Mouse (Mus musculus) C2C12 (cell line): Measurements from ENCODE around the gene Abr. TPM values are rescaled to one million over a fixed set of nuclear protein-coding genes. Genes with fewer than 3 reads are reported as not detected.
A peak's percentile ranks its signal among the peaks of the same experiment; 100 is the strongest.

ENCODE experiments used
- H3K27me3 ChIP-seq: one replicate; pipeline ENCODE4 v1.6.1; 2011; ENCODE audit not compliant: control insufficient read depth, insufficient read depth, insufficient read length
- H3K36me3 ChIP-seq: one replicate; pipeline ENCODE4 v1.6.1; 2011; ENCODE audit not compliant: control insufficient read depth, insufficient read depth
- H3K4me3 ChIP-seq: one replicate; pipeline ENCODE4 v1.5.1; 2011; ENCODE audit warnings: mild to moderate bottlenecking, control low read depth; ENCODE audit not compliant: poor library complexity, insufficient read depth, severe bottlenecking
- H3K79me2 ChIP-seq: one replicate; pipeline ENCODE4 v1.6.1; 2011; ENCODE audit not compliant: control insufficient read depth, insufficient read depth
- H3K79me3 ChIP-seq: one replicate; pipeline ENCODE4 v1.6.1; 2011; ENCODE audit warnings: low read depth, control low read depth
- H3ac ChIP-seq: one replicate; pipeline ENCODE3; 2011; ENCODE audit warnings: low read depth; ENCODE audit not compliant: control insufficient read depth, insufficient read length
- CEBPB ChIP-seq: IDR thresholded peaks from one replicate; pipeline ENCODE4 v1.6.1; 2011; ENCODE audit warnings: low read depth, mild to moderate bottlenecking, control low read depth, moderate library complexity
- CTCF ChIP-seq: IDR thresholded peaks from one replicate; pipeline ENCODE4 v1.5.1; 2011; ENCODE audit not compliant: control insufficient read depth, insufficient read depth, insufficient read length
- FOSL1 ChIP-seq: IDR thresholded peaks from one replicate; pipeline ENCODE4 v1.8.0; 2011; ENCODE audit warnings: mild to moderate bottlenecking, low read length; ENCODE audit not compliant: poor library complexity, insufficient read depth, severe bottlenecking
- MAX ChIP-seq: IDR thresholded peaks from one replicate; pipeline ENCODE4 v1.6.1; 2011; ENCODE audit warnings: mild to moderate bottlenecking, control low read depth
- MYOD1 ChIP-seq: IDR thresholded peaks from one replicate; pipeline ENCODE4 v1.6.1; 2011; ENCODE audit warnings: low read depth; ENCODE audit not compliant: control insufficient read depth, insufficient read length
- MYOG ChIP-seq: IDR thresholded peaks from one replicate; pipeline ENCODE4 v1.6.1; 2011; ENCODE audit not compliant: control insufficient read depth, insufficient read length; ENCODE audit errors: extremely low read depth
- USF1 ChIP-seq: IDR thresholded peaks from one replicate; pipeline ENCODE4 v1.6.1; 2011; ENCODE audit warnings: low read depth, mild to moderate bottlenecking, control low read depth, moderate library complexity
- polyA plus RNA-seq: library from polyadenylated mRNA; unstranded; fragments of >200 nt; fragmentation: generic; extraction: Trizol; gene quantifications from one replicate; pipeline ENCODE4 v1.2.1, GENCODE M21; 2012; ENCODE audit warnings: missing spikeins

Gene Abr
- polyA plus RNA-seq, 1 experiment = 72.8 TPM

GRCm38 (mm10) chr11:76461201-76461600, 160.9 kb downstream of the Abr start:
- no peak overlapping the region for H3K4me3 ChIP-seq
- H3K36me3 ChIP-seq = peaks cover 86% of the 10 kb centered on the region
- H3ac ChIP-seq = no peak overlapping the region
- no peaks in the 10 kb centered on the region for H3K79me3 ChIP-seq
- H3K79me2 ChIP-seq = peaks cover 19% of the 10 kb centered on the region
- H3K27me3 ChIP-seq = no peaks in the 10 kb centered on the region
- TF ChIP-seq CTCF (no peak), FOSL1 (no peak), MYOD1 (no peak), CEBPB (no peak), MYOG (no peak), MAX (no peak), USF1 (no peak)

GRCm38 (mm10) chr11:76459489-76459888, 162.6 kb downstream of the Abr start:
- Histone ChIP-seq H3K79me3 (no peaks in the 10 kb centered on the region), H3K27me3 (no peaks in the 10 kb centered on the region), H3ac (no peak overlapping the region), H3K36me3 (peaks cover 90% of the 10 kb centered on the region), H3K4me3 (no peak overlapping the region), H3K79me2 (peaks cover 3% of the 10 kb centered on the region)
- TF ChIP-seq CTCF = no peak
- TF ChIP-seq MAX = no peak
- TF ChIP-seq FOSL1 = no peak
- no peak for TF ChIP-seq USF1
- TF ChIP-seq MYOG = no peak
- TF ChIP-seq CEBPB = no peak
- no peak for TF ChIP-seq MYOD1

GRCm38 (mm10) chr11:76458730-76459129, 163.4 kb downstream of the Abr start:
- no peaks in the 10 kb centered on the region for H3K27me3 ChIP-seq
- no peaks in the 10 kb centered on the region for H3K79me2 ChIP-seq
- H3K36me3 ChIP-seq = peaks cover 90% of the 10 kb centered on the region
- H3ac ChIP-seq = no peak overlapping the region
- H3K79me3 ChIP-seq = no peaks in the 10 kb centered on the region
- TF ChIP-seq MAX = no peak
- no peak for TF ChIP-seq MYOG
- no peak for TF ChIP-seq MYOD1
- TF ChIP-seq CEBPB = no peak
- no peak overlapping the region for H3K4me3 ChIP-seq

GRCm38 (mm10) chr11:76456897-76457296, 165.2 kb downstream of the Abr start:
- peaks cover 89% of the 10 kb centered on the region for H3K36me3 ChIP-seq
- no peaks in the 10 kb centered on the region for H3K79me2 ChIP-seq

GRCm38 (mm10) chr11:76456233-76456632, 165.9 kb downstream of the Abr start:
- Histone ChIP-seq H3K36me3 (peaks cover 89% of the 10 kb centered on the region), H3ac (no peak overlapping the region), H3K79me2 (no peaks in the 10 kb centered on the region), H3K4me3 (no peak overlapping the region), H3K27me3 (no peaks in the 10 kb centered on the region), H3K79me3 (no peaks in the 10 kb centered on the region)
- TF ChIP-seq MAX (peak; percentile 18), FOSL1 (no peak), USF1 (no peak), MYOG (no peak), CTCF (peak; percentile 88), MYOD1 (peak; percentile 54), CEBPB (no peak)

More at GRCm38 (mm10) chr11:76456897-76457296, 165.2 kb downstream of the Abr start:
- Histone ChIP-seq H3K79me3 (no peaks in the 10 kb centered on the region), H3K4me3 (no peak overlapping the region), H3K27me3 (no peaks in the 10 kb centered on the region), H3ac (no peak overlapping the region)
- TF ChIP-seq MYOD1 (no peak), FOSL1 (no peak), MYOG (no peak), MAX (no peak), USF1 (no peak), CTCF (no peak), CEBPB (no peak)

- no peaks in the 10 kb centered on the region for H3K79me2 ChIP-seq
- peaks cover 88% of the 10 kb centered on the region for H3K36me3 ChIP-seq
- no peaks in the 10 kb centered on the region for H3K27me3 ChIP-seq
Measured at GRCm38 (mm10) chr11:76454492-76454891, 167.6 kb downstream of the Abr start.

GRCm38 (mm10) chr11:76450202-76450561, 171.9 kb downstream of the Abr start:
- TF ChIP-seq MAX (no peak), USF1 (no peak), MYOG (no peak), MYOD1 (no peak), CTCF (no peak), FOSL1 (no peak), CEBPB (no peak)
- H3ac ChIP-seq = no peak overlapping the region
- peaks cover 2% of the 10 kb centered on the region for H3K79me3 ChIP-seq
- H3K79me2 ChIP-seq = peaks cover 18% of the 10 kb centered on the region
- no peaks in the 10 kb centered on the region for H3K27me3 ChIP-seq
- H3K36me3 ChIP-seq = peaks cover 88% of the 10 kb centered on the region
- H3K4me3 ChIP-seq = no peak overlapping the region

More at GRCm38 (mm10) chr11:76454492-76454891, 167.6 kb downstream of the Abr start:
- Histone ChIP-seq H3K4me3 (no peak overlapping the region), H3K79me3 (no peaks in the 10 kb centered on the region), H3ac (no peak overlapping the region)
- TF ChIP-seq CTCF (peak; percentile 82), USF1 (no peak)
